Mouse (Mus musculus) MEL (cell line): ENCODE data around the gene Slc25a34.

Experiments
- CTCF ChIP-seq, 3 experiments: IDR thresholded peaks in 2 of 3; conservative IDR thresholded peaks in 1 of 3; 2 replicates each; pipeline ENCODE4 v1.5.1; 2011 to 2012; ENCODE audit warnings: low read length in 3 of 3, low read depth in 2 of 3, mild to moderate bottlenecking in 2 of 3, improper control_type of control experiment in 1 of 3, inconsistent platforms in 1 of 3, mixed read lengths in 1 of 3, moderate library complexity in 1 of 3; ENCODE audit not compliant: control insufficient read depth in 1 of 3, insufficient read depth in 1 of 3, poor library complexity in 1 of 3, severe bottlenecking in 1 of 3
- E2F4 ChIP-seq: IDR thresholded peaks from 2 replicates; pipeline ENCODE4 v1.6.1; 2011; ENCODE audit warnings: low read depth, low read length, improper control_type of control experiment, borderline replicate concordance
- HCFC1 ChIP-seq: IDR thresholded peaks from 2 replicates; pipeline ENCODE4 v1.6.1; 2012; ENCODE audit warnings: low read depth, mild to moderate bottlenecking, inconsistent platforms, low read length, improper control_type of control experiment, moderate library complexity
- POLR2A ChIP-seq, 2 experiments: IDR thresholded peaks; 2 replicates each; pipeline ENCODE4 v1.6.1; 2011 to 2012; ENCODE audit warnings: low read length in 2 of 2, mild to moderate bottlenecking in 2 of 2, control low read depth in 1 of 2, improper control_type of control experiment in 1 of 2, low read depth in 1 of 2, moderate library complexity in 1 of 2; ENCODE audit not compliant: control insufficient read depth in 1 of 2, insufficient read depth in 1 of 2, poor library complexity in 1 of 2
- SIN3A ChIP-seq: IDR thresholded peaks from 2 replicates; pipeline ENCODE4 v1.6.1; 2012; ENCODE audit warnings: low read length, improper control_type of control experiment, inconsistent platforms

DNA sequence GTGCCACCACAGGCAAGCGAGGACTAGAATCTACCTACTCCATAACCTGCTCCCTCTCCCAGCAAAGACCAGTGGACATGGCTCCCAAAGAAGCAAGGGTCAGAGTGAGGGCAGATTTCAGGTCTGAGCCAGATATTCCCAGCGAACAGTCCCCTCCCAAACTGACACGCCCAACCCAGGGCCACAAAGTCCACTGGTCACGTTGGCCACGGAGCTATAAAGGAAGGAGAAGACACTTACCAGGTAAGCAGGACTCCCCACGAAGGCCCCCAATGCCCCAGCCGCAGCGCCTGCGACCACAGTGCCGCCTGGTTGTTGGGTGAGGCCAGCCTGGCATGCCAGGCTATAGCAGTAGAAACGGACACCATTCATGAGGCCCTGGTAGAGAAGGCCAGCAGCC is 584 bp downstream of the Slc25a34 start:
- TF ChIP-seq POLR2A (IDR thresholded peaks at IDR 0.05; ENCODE audit: control insufficient read depth in 1 of 2, insufficient read depth in 1 of 2, low read depth in 1 of 2, low read length in 2 of 2, poor library complexity in 1 of 2) (no peak), E2F4 (no peak), CTCF (IDR thresholded peaks at IDR 0.05 in 2 of 3, conservative IDR thresholded peaks at IDR 0.05 in 1 of 3; ENCODE audit: control insufficient read depth in 1 of 3, insufficient read depth in 1 of 3, low read depth in 2 of 3, low read length in 3 of 3, poor library complexity in 1 of 3, severe bottlenecking in 1 of 3) (no peak), SIN3A (no peak), HCFC1 (no peak)
